Mouse (Mus musculus) neutrophil, adult 83 days (primary cell): ENCODE data around the gene Serpinb9d. TPM values are rescaled to one million over a fixed set of nuclear protein-coding genes. Genes with fewer than 3 reads are reported as not detected.

Experiments used
- total RNA-seq, 2 experiments: library from RNA; stranded (reverse); gene quantifications; one replicate each; pipeline ENCODE4 v1.2.4; 2023

Serpinb9d gene
- total RNA-seq = not detected

DNA sequence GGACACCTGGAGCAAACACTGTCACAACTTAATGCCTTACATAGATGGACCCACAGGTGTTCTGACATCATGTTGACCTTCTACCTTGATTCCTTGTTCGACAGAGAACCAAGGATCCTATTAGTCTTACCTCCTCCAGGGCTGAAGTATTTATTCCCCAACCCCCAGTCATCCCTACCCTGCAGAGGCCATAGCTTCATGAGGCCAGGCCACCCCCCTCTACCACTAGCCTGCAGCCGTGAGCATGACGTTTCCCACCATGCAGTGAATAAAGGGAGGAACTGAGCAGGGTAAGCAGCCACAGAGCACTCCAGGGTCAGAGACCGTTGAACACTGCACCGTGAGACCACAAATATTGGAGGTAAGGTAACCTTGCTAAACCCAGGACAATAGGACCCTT, at the start of gene Serpinb9d:
Serpinb9d (plus strand) TSS at position 301 of the 400 bp plus-strand sequence.

DNA sequence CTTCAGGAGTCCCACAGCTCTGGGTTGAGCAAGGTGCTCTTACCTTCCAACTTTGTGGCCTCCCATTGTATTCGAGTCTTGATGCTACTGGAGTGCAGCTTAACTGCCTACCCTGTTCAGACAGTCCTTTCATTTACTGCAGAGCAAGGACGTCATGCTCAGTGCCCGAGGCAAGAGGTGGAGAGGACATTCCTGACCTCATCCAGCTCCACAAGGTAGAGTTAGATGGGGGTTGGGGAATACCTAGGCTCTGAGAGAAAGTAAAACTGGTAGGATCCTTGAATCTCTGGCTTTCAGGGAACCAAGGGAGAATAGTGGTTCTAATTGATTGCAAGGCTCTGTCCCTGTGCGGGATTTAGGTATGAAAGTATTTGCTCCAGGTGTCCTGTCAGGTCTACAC, 33.1 kb upstream of the Serpinb9d start, which contains the start of gene Serpinb9c:
Serpinb9c (minus strand) TSS at position 101 of the 400 bp plus-strand sequence.

DNA sequence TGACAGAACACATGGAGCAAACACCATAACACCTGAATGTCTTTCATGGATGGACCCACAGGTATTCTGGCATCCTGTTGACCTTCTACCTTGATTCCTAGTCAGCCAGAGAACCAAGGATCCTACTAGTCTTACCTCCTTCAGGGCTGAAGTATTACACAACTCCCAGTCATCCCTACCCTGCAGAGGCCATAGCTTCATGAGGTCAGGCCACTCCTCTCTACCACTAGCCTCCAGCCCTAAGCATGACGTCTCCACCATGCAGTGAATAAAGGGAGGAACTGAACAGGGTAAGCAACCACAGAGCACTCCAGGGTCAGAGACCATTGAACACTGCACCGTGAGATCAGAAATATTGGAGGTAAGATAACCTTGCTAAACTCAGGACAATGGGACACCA, 56.6 kb downstream of the Serpinb9d start, which contains the start of gene Serpinb9e:
Serpinb9e (plus strand) TSS at position 301 of the 400 bp plus-strand sequence.

Other genes starting within 250 kb of the Serpinb9d start
- gene Serpinb6b, start 227.8 kb upstream of the Serpinb9d start, total RNA-seq = 1 to 10 TPM in 1 of 2 experiments, under 1 TPM in 1; 0.49 to 2.1 TPM
- gene Serpinb9, start 189.7 kb upstream of the Serpinb9d start, total RNA-seq = under 1 TPM; 0.53 to 0.85 TPM
- gene Serpinb9b, start 165.5 kb upstream of the Serpinb9d start, total RNA-seq = not detected
- not detected for gene Serpinb1b, start 114.4 kb upstream of the Serpinb9d start, total RNA-seq
- not detected for gene Serpinb9c, start 33.2 kb upstream of the Serpinb9d start, total RNA-seq
- gene Serpinb9e, start 56.7 kb downstream of the Serpinb9d start, total RNA-seq = not detected
- gene Serpinb9f, start 131.1 kb downstream of the Serpinb9d start, total RNA-seq = not detected
- not detected for gene Gm11397, start 202.8 kb downstream of the Serpinb9d start, total RNA-seq